ENCODE assay signal across 26 mouse cellular contexts in the genomic region with DNA sequence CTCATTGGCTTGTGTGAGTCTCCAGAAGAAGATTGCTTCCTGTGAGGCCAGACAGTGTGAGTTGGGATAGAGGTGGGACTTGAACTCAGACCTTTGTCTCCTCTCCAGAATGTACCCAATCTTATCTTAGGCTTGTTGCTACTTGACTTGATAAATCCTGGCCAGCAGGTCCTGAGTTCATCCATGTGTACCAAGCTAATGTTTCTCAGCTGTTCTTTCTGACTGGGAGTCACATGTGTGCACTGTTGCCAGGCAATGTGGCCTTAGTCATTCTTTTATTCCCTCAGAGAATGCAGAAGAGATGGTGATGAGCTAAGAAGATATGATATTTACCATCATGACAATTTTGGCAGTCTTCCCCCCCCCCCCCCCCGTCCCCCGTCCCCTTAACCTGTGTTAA.
A peak's percentile ranks its signal among the peaks of the same experiment; 100 is the strongest.
DNase-seq lines count a peak whose midpoint lies in the region; ATAC-seq and TF ChIP-seq lines count a peak whose summit lies in the region.
"Had no signal": no experiment of that assay in that cellular context is flagged by ENCODE, and none has a peak within 500 bp of the region (broad histone marks: within the 10 kb centered on the region; RNA-seq: fewer than 3 reads in every experiment).

No protein-coding gene starts in this region.

- H3K4me3 ChIP-seq in midbrain, embryonic 11.5 days (ENCODE audit: low read depth, low read length), result no peak overlapping the region
- H3K4me3 ChIP-seq in midbrain, embryonic 10.5 days, result no peak overlapping the region
- no peak overlapping the region for H3K4me3 ChIP-seq in cerebellum, adult 2 months (replicated peaks; ENCODE audit: insufficient read depth, low read depth, low read length)
- H3K4me3 ChIP-seq: embryonic facial prominence, embryonic 13.5 days; embryonic facial prominence, embryonic 15.5 days; erythroblast, embryonic 14.5 days; forebrain, embryonic 10.5 days; forebrain, embryonic 12.5 days had no signal

- H3K27ac ChIP-seq in midbrain, embryonic 11.5 days (ENCODE audit: low read depth, low read length), result no peak overlapping the region
- no peak overlapping the region for H3K27ac ChIP-seq in midbrain, embryonic 10.5 days (replicated peaks)
- H3K27ac ChIP-seq in cerebellum, adult 2 months (ENCODE audit: insufficient read depth, low read length), result no peak overlapping the region
- H3K27ac ChIP-seq: embryonic facial prominence, embryonic 13.5 days; embryonic facial prominence, embryonic 15.5 days; forebrain, embryonic 10.5 days; forebrain, embryonic 12.5 days had no signal

- ATAC-seq in midbrain, embryonic 11.5 days (ENCODE audit: low FRiP score), result no peak
- ATAC-seq: activated CD4-positive, CD25-positive, alpha-beta regulatory T cell, adult 4 months; forebrain, embryonic 14.5 days; forebrain, embryonic 16.5 days; Patski had no signal

- no peak for TF ChIP-seq POLR2A in cerebellum, adult 2 months (IDR thresholded peaks at IDR 0.05; ENCODE audit: borderline replicate concordance, insufficient read depth, low read length)

- no peak overlapping the region for H3K9ac ChIP-seq in midbrain, embryonic 11.5 days (ENCODE audit: low read length)
- H3K9ac ChIP-seq: embryonic facial prominence, embryonic 13.5 days; embryonic facial prominence, embryonic 15.5 days; forebrain, embryonic 12.5 days had no signal

- no peaks in the 10 kb centered on the region for H3K9me3 ChIP-seq in midbrain, embryonic 11.5 days (ENCODE audit: control insufficient read depth, low read length)
- H3K9me3 ChIP-seq in midbrain, embryonic 10.5 days (replicated peaks), result no peaks in the 10 kb centered on the region
- H3K9me3 ChIP-seq: embryonic facial prominence, embryonic 13.5 days; embryonic facial prominence, embryonic 15.5 days; forebrain, embryonic 10.5 days; forebrain, embryonic 12.5 days had no signal

- peak; percentile 94 for DNase-seq in heart, adult 11 months
- DNase-seq in heart, adult 8-10 months (ENCODE audit: low spot score), result no peak
- DNase-seq in midbrain, embryonic 11.5 days (ENCODE audit: low spot score, missing footprints), result peak; percentile 64
- DNase-seq in midbrain, embryonic 10.5 days (ENCODE audit: low spot score), result no peak
- peak; percentile 12 for DNase-seq in adipocyte (ENCODE audit: low spot score)
- peak; percentile 63 for DNase-seq in skeletal muscle tissue, adult 2 months (ENCODE audit: low read depth, low spot score)
- no peak for DNase-seq in cerebellum, adult 2 months
- DNase-seq in natural killer cell, adult 2 months (ENCODE audit: low spot score in 2 of 2), result no peak
- DNase-seq: adrenal gland, adult 2 months; adrenal gland, postnatal 14 days; adrenal gland, postnatal 36 days; cerebellum, adult 11-12 months; cerebellum, adult 8-10 months; cerebellum, adult 9-11 months; cerebellum, postnatal 14 days; cerebellum, postnatal 36 days; embryo, embryonic 11 days had no signal

- H3K36me3 ChIP-seq in midbrain, embryonic 11.5 days (ENCODE audit: control insufficient read depth, insufficient read depth, low read length), result no peaks in the 10 kb centered on the region
- no peaks in the 10 kb centered on the region for H3K36me3 ChIP-seq in midbrain, embryonic 10.5 days
- H3K36me3 ChIP-seq: embryonic facial prominence, embryonic 13.5 days; embryonic facial prominence, embryonic 15.5 days; forebrain, embryonic 10.5 days; forebrain, embryonic 12.5 days had no signal

- no peak overlapping the region for H3K4me2 ChIP-seq in midbrain, embryonic 11.5 days
- H3K4me2 ChIP-seq: embryonic facial prominence, embryonic 13.5 days; embryonic facial prominence, embryonic 15.5 days; forebrain, embryonic 12.5 days had no signal

- peaks cover 11% of the 10 kb centered on the region for H3K4me1 ChIP-seq in midbrain, embryonic 11.5 days (ENCODE audit: control insufficient read depth, insufficient read depth, low read length)
- peaks cover 28% of the 10 kb centered on the region for H3K4me1 ChIP-seq in midbrain, embryonic 10.5 days
- H3K4me1 ChIP-seq in cerebellum, adult 2 months (ENCODE audit: control insufficient read depth, insufficient read depth, low read length), result no peaks in the 10 kb centered on the region
- H3K4me1 ChIP-seq: embryonic facial prominence, embryonic 15.5 days had no signal

- TF ChIP-seq CTCF in cerebellum, adult 2 months (IDR thresholded peaks at IDR 0.05; ENCODE audit: borderline replicate concordance, insufficient read depth, low read depth, low read length), result no peak

- 77% methylated on average over 2 of the region's 2 CpGs for WGBS in midbrain, embryonic 11.5 days
- WGBS in midbrain, embryonic 10.5 days, result 71% methylated on average over 2 of the region's 2 CpGs
- WGBS in cerebellum, adult 2 months, result 59% methylated on average over 2 of the region's 2 CpGs

- H3K27me3 ChIP-seq in midbrain, embryonic 11.5 days (ENCODE audit: control insufficient read depth, insufficient read depth, low read length), result no peaks in the 10 kb centered on the region
- no peaks in the 10 kb centered on the region for H3K27me3 ChIP-seq in midbrain, embryonic 10.5 days (ENCODE audit: low read depth, poor library complexity, severe bottlenecking)
- no peaks in the 10 kb centered on the region; the same call in 1 of the 2 replicates for H3K27me3 ChIP-seq in cerebellum, adult 2 months (ENCODE audit: control insufficient read depth, insufficient read depth, low read length)
- H3K27me3 ChIP-seq: embryonic facial prominence, embryonic 13.5 days; embryonic facial prominence, embryonic 15.5 days; Patski had no signal

Comparison
In these comparisons a context has a peak if more than half of its experiments do, and no peak if none do; other contexts are left out.
1. DNase-seq: peak in heart, adult 11 months (single experiment), midbrain, embryonic 11.5 days (single experiment), adipocyte (single experiment) and skeletal muscle tissue, adult 2 months (single experiment); none in heart, adult 8-10 months (single experiment), midbrain, embryonic 10.5 days (single experiment), cerebellum, adult 2 months (0 of 2) and natural killer cell, adult 2 months (0 of 2).